Mouse (Mus musculus): ENCODE measurements at regions not wholly inside any gene's neighbourhood (a gene's known extent, or its start where the extent isn't known, plus 50 kb on each side); places are given as distances from the start of the nearest gene placed in this dataset.

DNA sequence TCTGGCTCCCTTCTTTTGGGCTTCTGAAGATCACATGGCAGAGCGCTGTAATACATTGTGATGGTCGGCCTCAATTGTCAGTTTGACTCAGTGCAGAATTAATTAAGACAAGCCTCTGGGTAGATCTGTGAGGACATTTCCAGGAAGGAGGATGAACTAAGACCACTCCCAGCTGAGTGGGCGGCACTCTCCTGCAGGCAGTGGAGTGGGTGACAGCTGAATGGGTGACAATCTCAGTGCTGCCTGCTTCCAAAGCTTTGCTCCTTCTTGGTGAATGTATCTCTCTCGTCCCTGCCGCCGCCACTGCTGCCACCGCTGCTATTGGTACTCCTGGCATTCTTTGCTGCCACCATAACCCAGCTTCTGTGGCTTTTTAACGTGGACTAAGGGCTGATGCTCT, 244.4 kb downstream of the Drd1 start:
- TF ChIP-seq POLR2A (IDR thresholded peaks at IDR 0.05; ENCODE audit: low read depth, low read length) (no peak), CTCF (IDR thresholded peaks at IDR 0.05; ENCODE audit: extremely low read depth, insufficient read depth, insufficient read length, insufficient replicate concordance) (no peak)

Measured in spleen, adult 2 months (tissue).